Comparison of ENCODE assay signal across 14 mouse cellular contexts in the genomic region with DNA sequence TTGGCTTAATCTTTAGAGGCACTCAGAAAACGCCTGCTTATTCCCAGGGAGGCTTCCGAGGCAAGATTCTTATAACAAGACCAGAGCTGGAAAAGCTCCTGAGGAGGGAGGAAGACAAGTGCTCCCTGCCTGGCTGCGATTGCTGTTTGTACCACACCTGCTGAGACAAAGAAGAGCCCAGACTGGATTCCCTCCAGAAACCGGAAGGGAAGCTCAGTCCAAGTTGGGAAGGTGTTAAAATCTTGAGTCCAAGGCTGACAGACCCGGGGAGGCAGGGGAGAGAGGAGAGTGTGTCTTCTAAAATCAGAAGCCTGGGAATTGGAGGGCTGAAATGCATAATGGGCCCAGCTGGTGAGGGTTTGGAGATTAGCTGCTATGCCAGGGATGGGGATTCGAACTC. TPM values are rescaled to one million over a fixed set of nuclear protein-coding genes. Genes with fewer than 3 reads are reported as not detected.
DNase-seq lines count a peak whose midpoint lies in the region; ATAC-seq lines count a peak whose summit lies in the region.
"Had no signal": no experiment of that assay in that cellular context is flagged by ENCODE, and none has a peak within 500 bp of the region (broad histone marks: within the 10 kb centered on the region; RNA-seq: fewer than 3 reads in every experiment).

No protein-coding gene starts in this region.

- H3K4me1 ChIP-seq in hindbrain, embryonic 10.5 days (replicated peaks), result peaks cover 24% of the 10 kb centered on the region
- H3K4me1 ChIP-seq in hindbrain, embryonic 11.5 days (replicated peaks; ENCODE audit: control insufficient read depth, insufficient read depth, low read length), result peaks cover 3% of the 10 kb centered on the region; the same call in 1 of the 2 replicates
- H3K4me1 ChIP-seq in midbrain, embryonic 14.5 days (ENCODE audit: control insufficient read depth, insufficient read depth, low read length), result peaks cover 15% of the 10 kb centered on the region
- H3K4me1 ChIP-seq in heart, embryonic 12.5 days (replicated peaks), result no peaks in the 10 kb centered on the region
- H3K4me1 ChIP-seq: heart, embryonic 13.5 days; lung, embryonic 15.5 days had no signal

- H3K4me2 ChIP-seq in hindbrain, embryonic 11.5 days (replicated peaks; ENCODE audit: low read depth, low read length), result no peak overlapping the region
- no peak overlapping the region for H3K4me2 ChIP-seq in midbrain, embryonic 14.5 days (ENCODE audit: low read length)
- no peak overlapping the region for H3K4me2 ChIP-seq in heart, embryonic 12.5 days
- H3K4me2 ChIP-seq: heart, embryonic 13.5 days; lung, embryonic 15.5 days had no signal

- no peaks in the 10 kb centered on the region for H3K9me3 ChIP-seq in hindbrain, embryonic 10.5 days
- H3K9me3 ChIP-seq in hindbrain, embryonic 11.5 days (ENCODE audit: control insufficient read depth, low read length), result no peaks in the 10 kb centered on the region
- no peaks in the 10 kb centered on the region for H3K9me3 ChIP-seq in midbrain, embryonic 14.5 days (ENCODE audit: control insufficient read depth, low read length)
- H3K9me3 ChIP-seq in heart, embryonic 12.5 days (replicated peaks), result no peaks in the 10 kb centered on the region
- H3K9me3 ChIP-seq: heart, embryonic 13.5 days; lung, embryonic 15.5 days had no signal

- H3K9ac ChIP-seq in hindbrain, embryonic 11.5 days (ENCODE audit: low read depth, low read length), result no peak overlapping the region
- H3K9ac ChIP-seq in midbrain, embryonic 14.5 days (replicated peaks; ENCODE audit: low read length), result no peak overlapping the region; the same call in 1 of the 2 replicates
- no peak overlapping the region for H3K9ac ChIP-seq in heart, embryonic 12.5 days
- H3K9ac ChIP-seq: heart, embryonic 13.5 days; lung, embryonic 15.5 days had no signal

- WGBS in hindbrain, embryonic 10.5 days, result 51% methylated on average over 6 of the region's 6 CpGs
- 53% methylated on average over 6 of the region's 6 CpGs for WGBS in hindbrain, embryonic 11.5 days
- WGBS in midbrain, embryonic 14.5 days, result 49% methylated on average over 6 of the region's 6 CpGs
- 45% methylated on average over 6 of the region's 6 CpGs for WGBS in heart, embryonic 12.5 days

- DNase-seq in hindbrain, embryonic 10.5 days (ENCODE audit: low spot score), result no peak
- DNase-seq in hindbrain, embryonic 11.5 days (ENCODE audit: low spot score), result no peak
- DNase-seq in brain, adult 2 months (ENCODE audit: low read depth, low spot score), result peak; percentile 89
- DNase-seq in cerebellum, postnatal 10 days, result peak; percentile 75 to 77
- peak; percentile 49 for DNase-seq in midbrain, embryonic 14.5 days
- no peak for DNase-seq in ovary, postnatal 14 days (ENCODE audit: low spot score)
- no peak for DNase-seq in heart, postnatal 36 days
- DNase-seq: gastrocnemius, postnatal 14 days; kidney, postnatal 14 days; liver had no signal

- H3K27ac ChIP-seq in hindbrain, embryonic 10.5 days, result peak overlapping the region; percentile 72; the same call in 1 of the 2 replicates
- H3K27ac ChIP-seq in hindbrain, embryonic 11.5 days (ENCODE audit: low read depth, low read length), result no peak overlapping the region
- H3K27ac ChIP-seq in midbrain, embryonic 14.5 days (replicated peaks; ENCODE audit: low read depth, low read length), result peak overlapping the region; percentile 66
- H3K27ac ChIP-seq in heart, embryonic 12.5 days (ENCODE audit: poor library complexity, severe bottlenecking), result no peak overlapping the region
- H3K27ac ChIP-seq: heart, embryonic 13.5 days; lung, embryonic 15.5 days had no signal

- ATAC-seq in hindbrain, embryonic 11.5 days (ENCODE audit: low FRiP score), result no peak
- ATAC-seq in midbrain, embryonic 14.5 days (ENCODE audit: low FRiP score, low TSS enrichment), result no peak
- no peak for ATAC-seq in heart, embryonic 12.5 days (ENCODE audit: insufficient number of reproducible peaks, low FRiP score)

- H3K27me3 ChIP-seq in hindbrain, embryonic 10.5 days (ENCODE audit: insufficient read depth, poor library complexity, severe bottlenecking), result no peaks in the 10 kb centered on the region
- H3K27me3 ChIP-seq in hindbrain, embryonic 11.5 days (ENCODE audit: control insufficient read depth, insufficient read depth, low read length), result no peaks in the 10 kb centered on the region
- H3K27me3 ChIP-seq in midbrain, embryonic 14.5 days (ENCODE audit: control insufficient read depth, insufficient read depth, low read length), result no peaks in the 10 kb centered on the region
- no peaks in the 10 kb centered on the region for H3K27me3 ChIP-seq in heart, embryonic 12.5 days (replicated peaks)
- H3K27me3 ChIP-seq: heart, embryonic 13.5 days; lung, embryonic 15.5 days had no signal

- intact Hi-C loops in heart, postnatal 36 days (cut with DNase I), result no loop called here

- H3K36me3 ChIP-seq in hindbrain, embryonic 10.5 days, result no peaks in the 10 kb centered on the region
- H3K36me3 ChIP-seq in hindbrain, embryonic 11.5 days (ENCODE audit: control insufficient read depth, insufficient read depth, low read length), result no peaks in the 10 kb centered on the region
- no peaks in the 10 kb centered on the region for H3K36me3 ChIP-seq in midbrain, embryonic 14.5 days (ENCODE audit: control insufficient read depth, insufficient read depth, low read length)
- H3K36me3 ChIP-seq in heart, embryonic 12.5 days, result no peaks in the 10 kb centered on the region
- H3K36me3 ChIP-seq: heart, embryonic 13.5 days; lung, embryonic 15.5 days had no signal

- no peak overlapping the region for H3K4me3 ChIP-seq in hindbrain, embryonic 10.5 days
- H3K4me3 ChIP-seq in hindbrain, embryonic 11.5 days (ENCODE audit: low read depth, low read length), result no peak overlapping the region
- no peak overlapping the region for H3K4me3 ChIP-seq in midbrain, embryonic 14.5 days (replicated peaks; ENCODE audit: low read depth, low read length)
- H3K4me3 ChIP-seq in heart, embryonic 12.5 days, result no peak overlapping the region
- H3K4me3 ChIP-seq: heart, embryonic 13.5 days; lung, embryonic 15.5 days had no signal

RNA-seq across cellular contexts. Expression of gene Cacng2, which starts 55.5 kb away (rescaled TPM):
- 0.24 and 0.92 TPM in 2 replicates for polyA plus RNA-seq in hindbrain, embryonic 10.5 days (2016; fragmentation: Nextera tagmentation; extraction: Ambion mirVana)
- 1.8 and 2.4 TPM in 2 replicates for polyA plus RNA-seq in hindbrain, embryonic 11.5 days (2014; fragmentation: Nextera tagmentation; extraction: Ambion mirVana)
- 12.7 and 19.7 TPM in 2 replicates for polyA plus RNA-seq in midbrain, embryonic 14.5 days (2014; fragmentation: Nextera tagmentation; extraction: Ambion mirVana)
- polyA plus RNA-seq in heart, embryonic 12.5 days (2016; fragmentation: Nextera tagmentation; extraction: Ambion mirVana), result not detected in 2 replicates
- not detected for total RNA-seq in heart, postnatal 36 days (2021)
- total RNA-seq: gastrocnemius, postnatal 14 days had no signal
- polyA plus RNA-seq: heart, embryonic 13.5 days; lung, embryonic 15.5 days; urinary bladder, adult 2 months had no signal

Comparison
In these comparisons a context has a peak if more than half of its experiments do, and no peak if none do; other contexts are left out.
1. H3K27ac ChIP-seq: peak in hindbrain, embryonic 10.5 days (single experiment) and midbrain, embryonic 14.5 days (single experiment); none in hindbrain, embryonic 11.5 days (single experiment) and heart, embryonic 12.5 days (single experiment).
2. DNase-seq: peak in brain, adult 2 months (single experiment), cerebellum, postnatal 10 days (2 of 2) and midbrain, embryonic 14.5 days (single experiment); none in hindbrain, embryonic 10.5 days (single experiment), hindbrain, embryonic 11.5 days (single experiment), ovary, postnatal 14 days (single experiment) and heart, postnatal 36 days (0 of 2).